Mouse (Mus musculus) intestine, embryonic 14.5 days (tissue): ENCODE results near the gene Taok1. TPM values are rescaled to one million over a fixed set of nuclear protein-coding genes. Genes with fewer than 3 reads are reported as not detected.
"Not testable (repeated sequence)": the region's sequence is repeated elsewhere in the genome, so short reads cannot be mapped to it uniquely, and the experiment has no call there.

Experiments
- ATAC-seq: fragments of 200-750 bp; cut with Nextera tagmentation; replicated peaks from 2 replicates; pipeline ENCODE4 v1.8.0; 2017; ENCODE audit warnings: low read depth, moderate number of reproducible peaks, moderate TSS enrichment, moderate library complexity; ENCODE audit not compliant: low FRiP score, low TSS enrichment
- DNase-seq: peaks from one replicate; pipeline ENCODE4 v3.0.0-alpha.2; 2018; ENCODE audit warnings: low spot score
- H3K27ac ChIP-seq: fragments of 300-500 bp; sonication (generic); 2 replicates; pipeline ENCODE4 v1.5.1; 2014; ENCODE audit warnings: low read depth, mild to moderate bottlenecking, control low read depth
- H3K27me3 ChIP-seq: fragments of 300-500 bp; sonication (generic); replicated peaks from 2 replicates; pipeline ENCODE4 v1.6.1; 2014; ENCODE audit warnings: low read length, control low read depth; ENCODE audit not compliant: control insufficient read depth, insufficient read depth
- H3K36me3 ChIP-seq: fragments of 300-500 bp; sonication (generic); 2 replicates; pipeline ENCODE4 v1.6.1; 2014; ENCODE audit warnings: low read length, control low read depth; ENCODE audit not compliant: control insufficient read depth, insufficient read depth
- H3K4me1 ChIP-seq: fragments of 300-500 bp; sonication (generic); replicated peaks from 2 replicates; pipeline ENCODE4 v1.6.1; 2014; ENCODE audit warnings: low read length, control low read depth, mixed read lengths; ENCODE audit not compliant: control insufficient read depth, insufficient read depth
- H3K4me2 ChIP-seq: fragments of 300-500 bp; sonication (generic); 2 replicates; pipeline ENCODE4 v1.6.1; 2014; ENCODE audit warnings: low read length
- H3K4me3 ChIP-seq: fragments of 300-500 bp; sonication (generic); 2 replicates; pipeline ENCODE4 v1.5.1; 2014; ENCODE audit warnings: low read depth, low read length, control low read depth, mixed read lengths
- H3K9ac ChIP-seq: fragments of 300-500 bp; sonication (generic); 2 replicates; pipeline ENCODE4 v1.6.1; 2014; ENCODE audit warnings: mild to moderate bottlenecking, low read length
- H3K9me3 ChIP-seq: fragments of 300-500 bp; sonication (generic); 2 replicates; pipeline ENCODE4 v1.6.1; 2016; ENCODE audit warnings: low read length, control low read depth; ENCODE audit not compliant: control insufficient read depth
- WGBS: fragments of 180-500 bp; shearing (Covaris S2); extraction: QIAGEN DNeasy Blood & Tissue Kit; methylation state at CpG from one replicate; pipeline ENCODE4 v1.1.7; 2014; 5-methylcytosine and 5-hydroxymethylcytosine counted together
- polyA plus RNA-seq: library from polyadenylated mRNA; unstranded; fragments of >200 nt; fragmentation: Nextera tagmentation; extraction: Ambion mirVana; gene quantifications from 2 replicates; pipeline ENCODE4 v1.2.1, GENCODE M21; 2014

The Taok1 gene
- polyA plus RNA-seq, 1 experiment from 2014 or later: 19.7 TPM

DNA sequence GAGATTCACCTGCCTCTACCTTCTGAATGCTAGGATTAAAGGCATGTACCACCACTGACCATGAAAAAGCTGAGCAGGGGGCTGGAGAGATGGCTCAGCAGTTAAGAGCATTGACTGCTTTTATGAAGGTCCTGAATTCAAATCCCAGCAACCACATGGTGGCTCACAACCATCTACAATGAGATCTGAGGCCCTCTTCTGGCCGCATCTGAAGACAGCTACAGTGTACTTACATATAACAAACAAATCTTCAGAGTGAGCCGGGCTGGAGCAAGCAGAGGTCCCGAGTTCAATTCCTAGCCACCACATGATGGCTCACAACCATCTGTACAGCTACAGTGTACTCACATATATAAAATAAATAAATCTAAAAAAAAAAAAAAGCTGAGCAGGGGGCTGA lies 79.2 kb downstream of the Taok1 start:
- not testable (repeated sequence) for H3K4me3 ChIP-seq, H3K27me3 ChIP-seq, H3K4me1 ChIP-seq, H3K36me3 ChIP-seq, H3K27ac ChIP-seq, H3K9me3 ChIP-seq, H3K9ac ChIP-seq, ATAC-seq, H3K4me2 ChIP-seq, DNase-seq
- 83% methylated on average over 3 of the region's 3 CpGs for WGBS

- ATAC-seq: no peak
Observed at GRCm38 (mm10) chr11:77525804-77526486, 81.7 kb downstream of the Taok1 start.

DNA sequence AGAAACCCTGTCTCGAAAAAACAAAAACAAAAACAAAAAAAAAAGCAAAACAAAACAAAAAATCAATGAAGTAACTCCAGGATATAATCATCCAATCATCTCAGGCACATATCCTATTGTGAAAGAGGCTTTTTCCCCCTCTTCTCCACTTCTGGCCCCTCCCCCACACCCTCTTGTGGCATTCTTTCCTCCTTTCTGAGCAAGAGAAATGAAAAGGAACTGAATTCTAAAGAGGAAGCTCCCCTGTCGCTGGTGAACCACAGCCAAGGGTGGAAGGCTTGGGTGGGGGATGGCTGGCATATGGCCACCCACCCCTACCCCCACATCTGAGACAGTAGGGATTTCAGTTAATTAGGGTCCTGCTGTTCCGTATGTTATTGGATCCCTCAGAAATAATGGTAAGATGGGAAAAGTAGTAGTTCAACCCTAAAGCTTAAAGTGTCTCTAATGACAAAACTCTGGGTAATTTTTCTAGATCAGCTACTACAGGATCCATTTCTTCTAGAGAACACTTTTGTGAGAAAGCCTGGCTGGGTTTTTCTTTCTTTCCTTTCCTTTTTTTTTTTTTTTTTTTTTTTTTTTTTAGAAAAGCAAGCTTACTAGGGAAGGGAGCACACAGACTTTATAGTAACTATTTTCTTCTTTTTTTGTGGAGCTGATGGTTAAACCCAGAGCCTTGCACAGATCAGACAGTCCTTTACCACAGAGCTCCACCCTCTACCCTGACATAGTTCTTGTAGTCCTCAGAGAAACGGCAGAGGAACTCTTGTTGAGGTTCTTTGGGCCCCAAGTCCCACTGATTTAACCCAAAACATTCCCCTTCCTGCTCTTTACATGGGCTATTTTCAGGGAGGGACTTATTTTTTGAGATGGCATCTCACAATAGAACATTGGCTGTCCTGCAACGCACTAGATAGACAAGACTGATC lies 86.8 kb downstream of the Taok1 start:
- WGBS: 57% methylated on average over 5 of the region's 5 CpGs
- Histone ChIP-seq H3K4me3 (no peak overlapping the region), H3K4me2 (no peak overlapping the region), H3K27ac (no peak overlapping the region), H3K36me3 (no peaks in the 10 kb centered on the region), H3K27me3 (peaks cover 13% of the 10 kb centered on the region), H3K4me1 (peaks cover under 1% of the 10 kb centered on the region; the same call in 1 of the 2 replicates), H3K9ac (no peak overlapping the region), H3K9me3 (no peaks in the 10 kb centered on the region)
- ATAC-seq (no peak), DNase-seq (no peak)

More at GRCm38 (mm10) chr11:77525804-77526486, 81.7 kb downstream of the Taok1 start:
- Histone ChIP-seq H3K4me3 (no peak overlapping the region), H3K4me2 (no peak overlapping the region), H3K27ac (no peak overlapping the region), H3K9ac (no peak overlapping the region), H3K36me3 (no peaks in the 10 kb centered on the region), H3K4me1 (no peaks in the 10 kb centered on the region), H3K9me3 (no peaks in the 10 kb centered on the region), H3K27me3 (no peaks in the 10 kb centered on the region)
- DNase-seq: no peak
- 71% methylated on average over 3 of the region's 3 CpGs for WGBS

DNA sequence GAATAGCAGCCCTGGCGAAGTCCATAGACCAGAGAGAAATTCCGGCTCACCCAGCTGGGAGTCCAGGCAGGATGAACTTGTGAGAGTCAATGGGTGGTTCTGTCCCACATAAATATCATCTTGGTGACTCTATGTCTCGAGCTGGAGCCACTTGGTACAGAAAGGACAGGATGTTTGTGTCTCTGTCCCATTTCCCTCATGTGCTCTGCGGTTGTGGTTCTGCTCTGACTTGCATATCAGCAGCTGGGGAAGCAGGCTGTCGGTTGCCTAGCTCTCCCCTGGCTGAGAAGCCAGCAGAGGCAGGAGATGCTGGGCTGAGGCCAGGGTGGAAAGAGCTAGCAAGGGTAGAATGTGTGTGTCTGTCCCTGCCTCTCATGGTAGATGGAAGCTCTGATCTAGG lies 88.6 kb downstream of the Taok1 start, which contains the start of gene Gm10392:
Gene Gm10392 (minus strand): TSS at position 156 of the 400 bp plus-strand sequence.
- H3K4me1 ChIP-seq: peaks cover 11% of the 10 kb centered on the region
- no peaks in the 10 kb centered on the region for H3K9me3 ChIP-seq
- no peak within 1 kb of the TSS for H3K27ac ChIP-seq
- H3K36me3 ChIP-seq: no peaks in the 10 kb centered on the region
- peaks cover 21% of the 10 kb centered on the region for H3K27me3 ChIP-seq
- H3K9ac ChIP-seq: no peak within 1 kb of the TSS
- ATAC-seq (no peak), DNase-seq (no peak)
- WGBS: 63% methylated on average over 5 of the region's 5 CpGs
- H3K4me3 ChIP-seq: no peak within 1 kb of the TSS
- no peak within 1 kb of the TSS for H3K4me2 ChIP-seq

GRCm38 (mm10) chr11:77518051-77518798 lies 89.4 kb downstream of the Taok1 start:
- no peak overlapping the region for H3K4me3 ChIP-seq
- H3K36me3 ChIP-seq: no peaks in the 10 kb centered on the region
- H3K9ac ChIP-seq: no peak overlapping the region
- no peak for DNase-seq
- H3K4me2 ChIP-seq: no peak overlapping the region
- no peaks in the 10 kb centered on the region for H3K9me3 ChIP-seq
- peaks cover 21% of the 10 kb centered on the region for H3K27me3 ChIP-seq
- H3K27ac ChIP-seq: no peak overlapping the region
- WGBS: 80% methylated on average over 27 of the region's 27 CpGs
- no peak for ATAC-seq
- H3K4me1 ChIP-seq: peaks cover 15% of the 10 kb centered on the region

- H3K4me2 ChIP-seq: no peak overlapping the region
Observed at GRCm38 (mm10) chr11:77516553-77517425, 90.8 kb downstream of the Taok1 start.

DNA sequence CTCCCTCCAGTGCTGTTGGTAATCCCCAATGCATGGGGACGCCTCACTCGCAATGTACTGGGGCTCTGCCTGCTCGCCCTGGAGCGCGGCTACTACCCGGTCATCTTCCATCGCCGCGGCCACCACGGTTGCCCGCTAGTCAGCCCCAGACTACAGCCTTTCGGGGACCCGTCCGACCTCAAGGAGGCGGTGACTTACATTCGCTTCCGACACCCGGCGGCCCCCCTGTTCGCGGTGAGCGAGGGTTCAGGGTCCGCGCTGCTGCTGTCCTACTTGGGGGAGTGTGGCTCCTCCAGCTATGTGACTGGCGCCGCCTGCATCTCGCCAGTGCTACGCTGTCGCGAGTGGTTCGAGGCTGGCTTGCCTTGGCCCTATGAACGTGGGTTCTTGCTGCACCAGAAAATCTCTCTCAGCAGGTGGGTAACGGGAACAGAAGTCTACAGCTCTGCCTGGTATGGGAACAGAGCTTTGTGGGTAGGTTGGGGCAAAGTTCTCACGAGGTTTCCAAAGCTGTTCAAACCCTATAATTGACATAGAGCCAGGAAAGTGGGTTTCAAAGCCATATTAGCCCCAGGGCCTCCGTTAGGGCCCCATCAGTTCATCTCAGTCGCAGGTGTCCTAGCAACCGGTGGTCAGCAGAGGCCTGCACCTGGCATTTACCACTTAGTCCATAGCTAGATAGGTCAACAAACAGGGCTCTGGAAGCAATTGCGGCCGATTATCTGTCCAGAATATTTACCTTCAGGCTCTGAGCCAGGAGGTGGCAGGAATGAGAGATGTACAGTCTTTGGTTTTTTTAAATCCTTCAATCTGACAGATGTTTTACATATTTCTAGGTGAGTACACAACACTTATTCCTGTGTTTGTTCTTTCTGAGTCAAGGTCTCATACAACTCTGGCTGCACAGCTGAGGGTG lies 91.7 kb downstream of the Taok1 start, which contains the start of gene Trp53i13:
Gene Trp53i13 (minus strand): TSS at position 344 of the 916 bp plus-strand sequence.
- peaks cover 21% of the 10 kb centered on the region for H3K27me3 ChIP-seq
- H3K27ac ChIP-seq: no peak within 1 kb of the TSS
- peak within 1 kb of the TSS; percentile 93 for H3K4me2 ChIP-seq
- peak within 1 kb of the TSS; percentile 29 for H3K9ac ChIP-seq
- ATAC-seq (no peak), DNase-seq (no peak)
- peak within 1 kb of the TSS; percentile 52 for H3K4me3 ChIP-seq
- WGBS: 6% methylated on average over 39 of the region's 39 CpGs
- H3K4me1 ChIP-seq: peaks cover 19% of the 10 kb centered on the region
- H3K36me3 ChIP-seq: no peaks in the 10 kb centered on the region
- H3K9me3 ChIP-seq: no peaks in the 10 kb centered on the region

More at GRCm38 (mm10) chr11:77516553-77517425, 90.8 kb downstream of the Taok1 start:
- Histone ChIP-seq H3K4me1 (peaks cover 19% of the 10 kb centered on the region), H3K27ac (no peak overlapping the region), H3K9ac (no peak overlapping the region), H3K36me3 (no peaks in the 10 kb centered on the region), H3K9me3 (no peaks in the 10 kb centered on the region), H3K4me3 (no peak overlapping the region), H3K27me3 (peaks cover 21% of the 10 kb centered on the region)
- no peak for ATAC-seq
- WGBS: 66% methylated on average over 5 of the region's 5 CpGs
- no peak for DNase-seq
